Mouse (Mus musculus): ENCODE data around the gene Capn5.
A peak's percentile ranks its signal among the peaks of the same experiment; 100 is the strongest.

Capn5 gene

GRCm38 (mm10) chr7:98176322-98177070 lies 1.6 kb downstream of the Capn5 start:
- DNase-seq (ENCODE audit: low spot score in 2 of 2): no peak

- DNase-seq (ENCODE audit: low spot score in 2 of 2): no peak
Measured at GRCm38 (mm10) chr7:98174883-98175755, 3.0 kb downstream of the Capn5 start.

- DNase-seq (ENCODE audit: low spot score in 2 of 2): no peak
Measured at GRCm38 (mm10) chr7:98173408-98173807, 4.7 kb downstream of the Capn5 start.

GRCm38 (mm10) chr7:98172661-98173060 lies 5.4 kb downstream of the Capn5 start:
- DNase-seq (ENCODE audit: low spot score in 2 of 2): no peak

- DNase-seq (ENCODE audit: low spot score in 2 of 2): peak; percentile 81 to 84
Measured at GRCm38 (mm10) chr7:98171141-98172073, 6.7 kb downstream of the Capn5 start.

GRCm38 (mm10) chr7:98164999-98165528 lies 13.0 kb downstream of the Capn5 start:
- DNase-seq (ENCODE audit: low spot score in 2 of 2): peak in 1 of 2 experiments; percentile 27

GRCm38 (mm10) chr7:98164382-98164998 lies 13.6 kb downstream of the Capn5 start:
- DNase-seq (ENCODE audit: low spot score in 2 of 2): no peak

- no peak for DNase-seq (ENCODE audit: low spot score in 2 of 2)
Measured at GRCm38 (mm10) chr7:98163700-98164099, 14.4 kb downstream of the Capn5 start.

GRCm38 (mm10) chr7:98162239-98162638 lies 15.8 kb downstream of the Capn5 start:
- DNase-seq (ENCODE audit: low spot score in 2 of 2): no peak

- DNase-seq (ENCODE audit: low spot score in 2 of 2): no peak
Measured at GRCm38 (mm10) chr7:98160041-98160740, 17.9 kb downstream of the Capn5 start.

- DNase-seq (ENCODE audit: low spot score in 2 of 2): no peak
Measured at GRCm38 (mm10) chr7:98158481-98158880, 19.6 kb downstream of the Capn5 start.

- DNase-seq (ENCODE audit: low spot score in 2 of 2): no peak
Measured at GRCm38 (mm10) chr7:98157636-98158332, 20.3 kb downstream of the Capn5 start.

- no peak for DNase-seq (ENCODE audit: low spot score in 2 of 2)
Measured at GRCm38 (mm10) chr7:98156280-98156665, 21.8 kb downstream of the Capn5 start.

GRCm38 (mm10) chr7:98155546-98156279 lies 22.4 kb downstream of the Capn5 start:
- peak; percentile 30 to 51 for DNase-seq (ENCODE audit: low spot score in 2 of 2)

GRCm38 (mm10) chr7:98153892-98154291 lies 24.2 kb downstream of the Capn5 start:
- no peak for DNase-seq (ENCODE audit: low spot score in 2 of 2)

- no peak for DNase-seq (ENCODE audit: low spot score in 2 of 2)
Measured at GRCm38 (mm10) chr7:98153345-98153744, 24.7 kb downstream of the Capn5 start.

GRCm38 (mm10) chr7:98152400-98152799 lies 25.7 kb downstream of the Capn5 start:
- peak; percentile 27 to 29 for DNase-seq (ENCODE audit: low spot score in 2 of 2)

GRCm38 (mm10) chr7:98150525-98150924 lies 27.5 kb downstream of the Capn5 start:
- DNase-seq (ENCODE audit: low spot score in 2 of 2): no peak

GRCm38 (mm10) chr7:98149802-98150201 lies 28.3 kb downstream of the Capn5 start:
- DNase-seq (ENCODE audit: low spot score in 2 of 2): no peak
